Mouse (Mus musculus): ENCODE results near the gene Kctd12.

GRCm38 (mm10) chr14:102947796-102948195, 34.6 kb downstream of the Kctd12 start:
- TF ChIP-seq MAX (IDR thresholded peaks at IDR 0.05; ENCODE audit: low read depth) (no peak), POLR2A (IDR thresholded peaks at IDR 0.05; ENCODE audit: insufficient read length, low read depth) (no peak), TCF12 (IDR thresholded peaks at IDR 0.05; ENCODE audit: insufficient read depth, poor library complexity, severe bottlenecking) (no peak), USF1 (IDR thresholded peaks at IDR 0.05; ENCODE audit: low read depth) (no peak), E2F4 (IDR thresholded peaks at IDR 0.05; ENCODE audit: insufficient read depth) (no peak), MYOG (IDR thresholded peaks at IDR 0.05; ENCODE audit: control insufficient read depth in 1 of 3, insufficient read depth in 1 of 3, insufficient read length in 2 of 3, low read depth in 2 of 3) (no peak), POLR2AphosphoS2 (IDR thresholded peaks at IDR 0.05; ENCODE audit: insufficient read length, low read depth) (no peak), REST (IDR thresholded peaks at IDR 0.05; ENCODE audit: insufficient read depth, insufficient read length) (no peak), MYOD1 (IDR thresholded peaks at IDR 0.05; ENCODE audit: control insufficient read depth in 1 of 3, insufficient read length in 2 of 3, low read depth in 2 of 3) (no peak)
